Mouse (Mus musculus): ENCODE data around the gene Tuba1c. TPM values are rescaled to one million over a fixed set of nuclear protein-coding genes. Genes with fewer than 3 reads are reported as not detected.
"Not testable (repeated sequence)": the region's sequence is repeated elsewhere in the genome, so short reads cannot be mapped to it uniquely, and the experiment has no call there.

Gene Tuba1c
- total and polyA plus RNA-seq, 3 experiments: 270 to 318 (median 284) TPM

DNA sequence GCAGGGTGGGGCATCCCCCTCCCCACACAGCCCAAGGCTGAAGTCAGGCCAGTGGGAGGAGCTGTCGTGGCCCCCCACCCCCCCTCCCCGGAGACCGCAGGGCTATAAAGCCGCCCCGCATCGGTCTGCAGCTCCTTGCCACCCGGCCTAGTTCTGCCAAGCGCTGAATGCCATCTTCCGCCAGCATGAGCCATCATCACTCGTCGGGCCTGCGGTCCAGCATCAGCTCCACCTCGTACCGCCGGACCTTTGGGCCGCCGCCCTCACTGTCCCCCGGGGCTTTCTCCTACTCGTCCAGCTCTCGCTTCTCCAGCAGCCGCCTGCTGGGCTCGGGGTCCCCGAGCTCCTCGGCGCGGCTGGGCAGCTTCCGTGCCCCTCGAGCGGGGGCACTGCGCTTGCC lies 25.3 kb downstream of the Tuba1c start, which contains the start of gene Prph:
TSS of gene Prph (plus strand) at position 135 of the 400 bp plus-strand sequence.
- DNase-seq: no peak

DNA sequence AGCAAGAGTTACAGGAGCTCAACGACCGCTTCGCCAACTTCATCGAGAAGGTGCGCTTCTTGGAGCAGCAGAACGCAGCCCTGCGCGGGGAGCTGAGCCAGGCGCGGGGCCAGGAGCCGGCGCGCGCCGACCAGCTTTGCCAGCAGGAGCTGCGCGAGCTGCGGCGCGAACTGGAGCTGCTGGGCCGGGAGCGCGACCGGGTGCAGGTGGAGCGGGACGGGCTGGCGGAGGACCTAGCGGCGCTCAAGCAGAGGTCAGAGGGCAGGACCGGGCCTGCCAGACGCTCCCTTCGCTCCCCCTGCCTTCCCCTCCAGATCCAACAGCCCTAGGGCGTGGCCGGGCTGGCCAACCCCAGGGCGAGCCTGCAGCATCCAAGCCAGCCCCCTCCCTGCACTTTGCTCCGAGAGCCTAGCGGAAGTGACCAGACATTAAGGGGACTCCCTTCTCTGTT lies 25.8 kb downstream of the Tuba1c start:
- peak; percentile 48 for DNase-seq

DNA sequence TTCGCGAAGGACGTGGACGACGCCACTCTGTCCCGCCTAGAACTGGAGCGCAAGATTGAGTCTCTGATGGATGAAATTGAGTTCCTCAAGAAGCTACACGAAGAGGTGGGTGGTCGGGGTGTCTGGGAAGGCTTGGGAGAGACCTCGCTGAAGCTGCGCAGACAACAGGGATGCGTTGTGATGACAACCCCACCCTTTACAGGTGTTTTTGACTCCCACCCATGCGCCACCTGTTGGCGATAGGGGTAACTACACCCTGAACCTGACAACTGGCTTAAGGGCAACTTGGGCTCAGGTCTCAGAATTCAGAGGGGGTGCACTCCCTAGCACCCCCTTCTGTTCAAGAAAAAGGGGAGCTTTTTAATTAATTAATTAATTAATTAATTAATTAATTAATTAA lies 26.6 kb downstream of the Tuba1c start:
- no peak for DNase-seq

DNA sequence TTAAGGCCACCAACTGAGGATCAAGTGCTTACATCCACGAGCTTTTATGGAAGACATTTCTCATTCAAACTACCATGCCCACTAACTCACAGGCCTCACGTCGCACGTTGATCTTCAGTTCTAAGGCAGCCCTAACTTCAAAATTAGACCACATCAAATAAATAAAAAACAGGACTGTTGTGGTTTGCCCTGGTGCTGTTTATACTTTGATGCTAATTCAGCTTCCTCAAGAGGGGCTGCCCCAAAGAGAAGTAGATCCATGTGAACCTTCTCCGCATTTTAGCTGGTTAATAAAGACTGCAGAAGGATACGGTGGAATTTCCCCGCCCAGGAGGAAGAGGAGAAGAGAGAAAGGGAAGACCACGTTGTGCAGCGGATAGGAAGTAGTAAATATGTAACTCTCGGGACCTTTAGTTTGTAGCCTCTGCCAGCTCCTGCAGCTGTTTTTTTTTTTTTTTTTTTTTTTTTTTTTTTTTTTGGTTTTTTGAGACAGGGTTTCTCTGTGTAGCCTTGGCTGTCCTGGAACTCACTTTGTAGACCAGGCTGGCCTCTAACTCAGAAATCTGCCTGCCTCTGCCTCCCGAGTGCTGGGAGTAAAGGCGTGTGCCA lies 36.0 kb downstream of the Tuba1c start:
- no peak for DNase-seq

DNA sequence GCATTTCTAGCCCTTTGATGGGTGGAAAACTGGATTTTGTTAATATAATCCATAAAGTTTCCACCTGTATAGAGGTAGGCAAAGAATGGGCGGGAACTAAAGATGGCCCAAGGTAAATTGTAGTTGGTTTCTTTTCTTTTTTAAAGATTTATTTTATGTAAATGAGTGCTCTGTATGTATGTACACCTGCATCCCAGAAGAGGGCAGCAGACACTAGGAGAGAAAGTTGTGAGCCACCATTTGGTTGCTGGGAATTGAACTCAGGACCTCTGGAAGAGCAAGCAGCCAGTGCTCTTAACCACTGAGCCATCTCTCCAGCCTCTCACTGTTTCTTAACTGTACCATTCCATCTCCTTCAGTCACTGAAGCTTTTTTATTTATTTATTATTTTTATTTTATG lies 42.3 kb downstream of the Tuba1c start:
- DNase-seq: no peak

DNA sequence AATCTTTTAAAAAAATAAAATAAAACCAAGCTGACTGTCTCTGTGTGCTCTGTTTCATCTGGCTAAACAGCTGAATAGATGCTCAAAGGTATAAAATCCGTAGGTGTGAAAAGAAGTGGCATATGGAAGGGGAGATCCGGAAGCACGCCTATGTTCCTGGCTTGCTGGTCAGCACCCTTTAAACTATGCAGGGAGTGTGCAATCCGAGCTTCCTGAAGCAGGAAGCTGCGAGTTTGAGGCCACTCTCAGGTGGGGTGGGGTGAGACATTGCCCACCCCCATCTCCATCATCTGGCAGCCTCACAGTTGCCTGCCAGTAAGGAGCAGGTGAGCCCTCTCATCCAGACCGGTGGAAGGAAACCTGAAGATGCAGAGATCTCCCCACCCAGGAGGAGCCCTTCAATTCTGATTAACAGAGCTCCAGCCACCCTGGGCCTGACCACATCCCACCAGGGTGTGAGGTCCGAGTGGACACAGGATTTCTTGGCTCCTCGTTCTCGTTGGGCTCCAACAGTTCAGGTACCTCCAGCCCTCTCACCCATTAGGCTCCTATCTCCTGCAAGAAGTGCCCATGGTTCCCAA lies 44.4 kb downstream of the Tuba1c start, which contains the start of gene Troap:
TSS of gene Troap (plus strand) at position 557 of the 581 bp plus-strand sequence.
- no peak for DNase-seq

DNA sequence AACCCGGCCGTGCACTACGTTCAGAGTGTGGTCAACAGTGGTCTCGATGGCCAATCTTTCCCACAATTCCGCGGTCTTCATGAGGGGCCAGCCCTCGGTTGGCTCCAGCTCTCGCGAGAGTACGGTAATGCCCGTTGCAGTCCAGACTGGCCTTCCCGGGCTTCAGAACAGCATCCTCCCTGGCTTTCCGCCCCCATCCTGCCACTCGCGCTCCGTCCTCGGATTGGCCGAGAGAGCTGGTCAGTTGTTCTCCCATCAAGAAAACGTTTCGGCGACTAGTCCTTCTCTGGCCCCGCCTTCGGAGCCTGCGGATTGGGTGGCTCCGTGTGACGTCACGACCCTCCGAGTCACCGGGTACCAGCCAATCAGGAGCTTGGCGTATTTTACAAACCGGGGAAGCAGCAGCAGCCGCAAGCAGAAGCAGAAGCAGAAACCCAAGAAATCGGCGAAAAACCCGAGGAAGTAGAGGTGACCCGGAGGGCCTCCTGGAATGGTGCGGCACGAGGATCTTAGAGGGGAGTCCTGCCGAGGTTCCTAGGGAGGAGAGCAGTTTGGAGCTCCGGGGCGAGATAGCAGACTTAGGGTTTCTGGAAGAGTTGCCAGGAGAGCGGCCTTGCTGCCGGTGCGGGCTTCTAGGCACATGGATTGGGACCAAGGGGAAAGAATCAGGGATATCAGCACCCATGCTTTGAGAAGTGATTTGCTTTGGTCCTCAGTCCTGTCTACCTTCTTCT lies 45.1 kb downstream of the Tuba1c start:
- peak; percentile 98 for DNase-seq

DNA sequence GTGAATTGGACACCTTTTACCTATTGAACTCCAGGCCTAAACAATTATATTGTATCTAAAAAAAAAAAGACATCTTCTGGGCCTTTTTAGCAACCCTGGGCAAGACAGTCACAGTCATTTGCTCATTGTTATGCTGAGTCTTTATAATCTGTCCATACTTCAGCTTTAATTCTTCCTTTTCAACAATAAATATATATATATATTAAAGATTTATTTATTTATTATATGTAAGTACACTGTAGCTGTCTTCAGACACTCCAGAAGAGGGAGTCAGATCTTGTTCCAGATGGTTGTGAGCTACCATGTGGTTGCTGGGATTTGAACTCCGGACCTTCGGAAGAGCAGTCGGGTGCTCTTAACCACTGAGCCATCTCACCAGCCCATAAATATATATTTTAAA lies 46.3 kb downstream of the Tuba1c start:
- not testable (repeated sequence) for DNase-seq

DNA sequence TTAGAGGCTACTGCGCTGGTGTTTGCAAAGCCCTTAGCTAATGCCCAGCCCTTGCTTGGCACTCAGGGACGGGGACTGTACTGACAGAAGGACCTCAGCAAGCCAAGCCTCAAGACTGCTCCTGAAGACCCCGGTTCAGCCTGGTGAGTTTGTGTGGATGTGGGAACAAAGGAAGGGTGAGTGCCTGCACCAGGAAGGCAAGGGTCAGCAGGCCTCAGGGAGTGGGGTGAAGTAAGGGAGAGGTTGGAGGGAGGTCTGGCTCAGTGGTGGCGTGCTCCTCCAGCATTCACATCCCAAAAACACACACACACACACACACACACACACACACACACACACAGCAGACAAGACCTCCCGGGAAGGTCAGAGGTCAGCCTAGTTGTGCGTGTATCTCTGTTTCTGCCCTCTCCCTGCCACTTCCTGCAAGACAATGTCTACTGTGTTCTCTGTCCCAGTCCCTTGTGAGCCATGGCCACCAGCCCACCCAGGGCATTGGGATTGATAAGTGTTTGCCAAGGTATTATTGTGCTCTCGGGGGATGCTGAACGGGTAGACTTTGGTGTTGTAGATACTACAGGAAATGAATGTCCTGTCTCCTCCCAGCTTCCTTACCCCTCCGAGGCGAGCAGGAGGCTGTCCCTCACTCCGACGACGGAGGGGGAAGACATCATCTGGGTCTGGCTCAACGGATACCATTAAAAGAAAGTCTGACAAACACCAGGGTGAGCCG lies 48.7 kb downstream of the Tuba1c start:
- DNase-seq: no peak

DNA sequence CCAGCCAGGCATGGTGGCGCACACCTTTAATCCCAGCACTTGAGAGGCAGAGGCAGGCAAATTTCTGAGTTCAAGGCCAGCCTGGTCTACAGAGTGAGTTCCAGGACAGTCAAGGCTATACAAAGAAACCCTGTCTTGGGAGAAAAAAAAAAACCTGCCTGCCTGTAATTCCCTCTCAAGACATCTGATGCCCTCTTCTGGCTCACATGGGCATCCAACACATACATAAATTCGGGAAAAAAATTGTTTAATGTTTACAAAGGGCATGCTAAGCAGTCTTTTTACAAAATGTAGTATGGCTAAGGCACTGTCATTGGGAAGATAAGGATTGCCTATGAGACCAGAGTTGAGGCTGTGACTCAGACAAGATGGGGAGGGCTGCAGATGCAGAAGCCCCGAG lies 50.1 kb downstream of the Tuba1c start:
- no peak for DNase-seq

DNA sequence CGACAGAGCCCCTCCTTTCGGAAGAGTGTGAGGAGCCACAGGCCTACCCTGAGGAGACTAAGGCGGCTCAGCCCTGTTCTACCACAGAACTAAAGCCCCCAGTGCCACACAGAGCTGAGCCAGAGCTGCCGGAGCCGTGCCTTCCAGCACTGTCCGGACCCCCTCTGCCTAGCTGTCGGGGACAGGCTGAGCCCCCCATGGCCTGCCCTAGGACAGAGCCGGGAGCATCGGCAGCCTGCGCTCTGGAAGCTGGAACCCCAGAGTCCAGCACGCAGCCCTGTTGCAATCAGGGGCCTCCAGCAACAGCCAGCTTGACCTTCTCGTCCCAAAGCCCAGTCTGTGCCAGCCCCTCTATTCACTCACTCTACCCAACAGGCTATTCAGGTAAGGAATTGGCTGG lies 52.6 kb downstream of the Tuba1c start:
- DNase-seq: no peak

DNA sequence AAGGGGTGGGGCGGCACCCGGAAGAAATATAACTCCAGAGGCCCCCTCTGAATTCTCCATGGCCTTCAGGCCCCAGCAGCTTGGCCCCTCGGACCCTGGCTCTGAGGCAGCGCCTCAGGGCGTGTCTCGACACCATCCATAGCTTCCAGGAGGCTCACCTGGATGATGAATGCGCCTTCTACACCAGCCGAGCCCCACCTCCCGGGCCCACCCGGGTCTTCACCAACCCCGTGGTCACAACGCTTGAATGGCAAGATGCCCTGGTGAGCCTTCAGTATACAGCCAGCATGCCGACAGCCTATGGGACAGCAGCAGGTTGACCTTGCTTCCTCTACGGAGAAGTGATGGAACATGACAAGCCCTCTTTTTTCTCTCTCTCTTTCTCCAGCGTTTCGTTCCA lies 53.1 kb downstream of the Tuba1c start:
- DNase-seq: no peak

DNA sequence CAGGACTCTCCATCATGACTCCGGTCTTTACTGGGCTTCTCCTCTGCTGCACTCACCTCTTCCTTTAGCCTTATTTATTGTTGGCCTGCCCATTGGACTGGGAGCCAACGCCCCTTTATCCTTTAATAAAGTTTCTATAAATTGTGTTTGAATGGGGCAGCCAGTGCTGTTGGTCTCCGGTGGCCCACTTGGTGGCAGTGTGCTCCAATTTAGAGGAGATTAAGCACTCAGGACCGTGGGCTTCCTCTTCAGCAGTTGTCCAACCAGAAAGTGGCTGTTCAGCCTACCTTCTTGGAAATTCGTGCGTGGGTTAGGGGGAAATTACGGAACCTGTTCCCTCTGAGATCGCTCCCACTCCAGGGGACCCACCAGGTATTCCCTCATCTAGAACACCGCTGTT lies 53.6 kb downstream of the Tuba1c start:
- peak; percentile 40 for DNase-seq

DNA sequence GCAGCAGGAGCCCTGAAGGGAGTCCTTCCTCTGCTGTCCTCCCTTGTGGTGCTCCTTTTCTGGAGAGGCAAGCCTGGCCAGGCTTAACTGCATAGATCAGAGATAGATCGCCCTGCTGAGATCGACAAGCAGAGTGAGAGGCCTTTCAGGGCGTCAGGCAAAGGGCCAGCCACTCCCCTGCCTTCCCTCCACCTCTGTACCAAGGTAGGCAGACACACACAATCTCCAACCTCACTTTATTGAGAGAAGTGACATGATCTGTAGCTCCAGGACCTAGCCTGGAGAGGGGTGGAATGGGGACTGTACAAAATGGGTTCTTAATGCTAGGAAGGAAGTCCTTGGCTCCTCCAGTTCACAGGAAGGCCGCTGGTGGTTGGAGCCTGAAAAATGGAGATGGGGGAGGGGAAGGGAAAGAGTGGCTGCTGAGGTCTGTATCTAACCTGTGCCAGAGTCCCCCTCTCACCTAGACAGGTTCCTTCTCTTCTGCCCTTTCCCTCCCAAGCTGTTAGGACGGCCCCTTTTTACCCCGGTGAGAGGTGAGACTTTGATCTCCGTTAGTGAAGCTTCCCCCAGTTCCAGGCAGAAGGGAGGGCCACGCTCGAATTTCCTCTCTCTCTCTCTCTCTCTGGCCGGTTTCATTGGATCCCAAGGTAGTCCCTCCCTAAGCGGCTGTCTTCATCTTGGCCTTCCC lies 54.3 kb downstream of the Tuba1c start:
- DNase-seq: no peak

DNA sequence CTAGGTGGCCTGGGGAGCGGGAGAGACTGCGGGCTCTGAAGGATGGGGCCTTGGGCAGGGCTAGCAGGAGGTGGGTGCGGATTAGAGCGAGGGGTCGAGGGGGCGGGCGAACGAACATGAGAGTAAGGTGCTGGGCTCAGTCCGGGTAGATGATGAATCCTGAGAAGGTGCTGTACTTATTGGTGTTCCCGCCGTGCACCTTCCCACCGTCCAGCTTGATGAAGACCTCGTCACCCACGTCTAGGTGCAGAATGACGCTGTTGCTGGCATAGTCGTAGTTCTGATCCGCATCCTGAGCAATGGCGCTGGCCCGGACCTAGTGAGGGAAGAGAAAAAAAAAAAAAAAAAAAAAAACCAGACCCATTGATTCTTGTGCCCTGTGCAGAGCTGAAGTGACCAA lies 54.9 kb downstream of the Tuba1c start:
- DNase-seq: no peak

DNA sequence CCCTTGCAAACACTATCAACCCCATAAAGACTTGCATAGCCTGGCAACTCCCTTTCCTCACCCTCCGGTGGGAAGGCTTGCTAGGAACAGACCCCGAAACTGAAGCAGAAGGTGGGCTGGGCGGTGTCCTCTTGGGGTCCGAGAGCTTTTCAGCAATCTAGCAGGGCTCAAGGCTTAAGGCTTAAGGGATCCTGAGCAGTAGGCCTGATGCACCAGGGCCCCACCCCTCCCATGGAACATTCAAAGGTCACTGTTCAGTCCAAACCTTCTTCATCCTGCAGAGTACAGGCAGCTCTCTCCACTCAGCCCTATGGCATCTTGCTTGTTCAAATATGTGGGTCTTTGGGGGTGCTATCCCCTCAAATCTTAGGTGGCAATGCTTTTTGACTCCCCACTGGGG lies 56.3 kb downstream of the Tuba1c start:
- no peak for DNase-seq

DNA sequence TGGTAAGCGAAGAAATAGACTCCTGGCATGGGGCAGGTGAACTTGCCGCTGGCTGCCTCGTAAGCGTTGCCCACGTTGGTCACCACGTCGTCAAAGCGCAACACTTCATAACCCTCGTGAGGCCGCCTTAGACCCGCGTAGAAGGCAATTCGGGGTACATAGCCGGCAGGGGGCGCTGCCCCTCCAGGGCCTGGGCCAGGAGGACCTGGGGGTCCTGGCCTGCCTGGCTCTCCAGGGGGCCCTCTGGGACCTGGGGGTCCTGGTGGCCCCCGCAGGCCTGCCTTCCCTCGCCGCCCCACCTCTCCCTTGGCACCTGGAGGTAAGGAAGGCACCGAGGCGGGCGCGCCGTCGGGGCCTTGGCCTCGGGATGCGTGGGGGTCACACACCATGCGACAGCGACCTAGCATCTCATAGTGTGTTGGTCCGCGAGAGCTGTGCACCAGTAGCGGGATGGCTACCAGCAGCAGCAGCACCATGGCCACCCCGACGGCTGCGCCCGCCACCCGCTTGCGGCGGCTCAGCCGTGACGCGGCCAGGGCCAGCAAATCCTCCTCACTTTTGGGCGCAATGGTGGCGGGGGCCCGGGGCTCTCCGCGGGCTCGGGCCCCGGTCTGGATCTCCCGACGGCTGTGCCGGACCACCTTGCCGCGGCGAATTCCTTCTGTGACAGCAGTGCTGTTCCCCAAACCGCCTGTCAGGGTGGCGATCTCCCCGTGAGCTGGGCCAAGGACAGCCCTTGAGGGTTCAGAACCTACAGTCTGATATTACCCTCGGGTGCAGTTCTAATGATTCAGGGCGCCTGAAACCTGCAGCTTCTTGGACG lies 57.8 kb downstream of the Tuba1c start, which contains the start of gene C1ql4:
TSS of gene C1ql4 (minus strand) at position 565 of the 823 bp plus-strand sequence.
- DNase-seq: no peak
